Mouse (Mus musculus) megakaryocyte, embryonic 14.5 days (primary cell): Measurements from ENCODE around the gene Mettl7b.

Source experiments
- FLI1 ChIP-seq: IDR thresholded peaks from 2 replicates; pipeline ENCODE4 v1.6.1; 2012; ENCODE audit warnings: low read length, inconsistent platforms, mixed read lengths
- GATA1 ChIP-seq: IDR thresholded peaks from 3 replicates; pipeline ENCODE4 v1.6.1; 2012; ENCODE audit warnings: mixed read lengths, low read length, inconsistent platforms, borderline replicate concordance

GRCm38 (mm10) chr10:128976395-128976794, 15.6 kb upstream of the Mettl7b start:
- TF ChIP-seq GATA1 (no peak), FLI1 (no peak)
